Mouse (Mus musculus) colon, adult 2 months (tissue): ENCODE results near the gene Slc9a1. TPM values are rescaled to one million over a fixed set of nuclear protein-coding genes. Genes with fewer than 3 reads are reported as not detected.

Experiments used
- polyA plus RNA-seq: library from polyadenylated mRNA; depleted of rRNA; stranded (reverse); fragments of >200 nt; gene quantifications from 2 replicates; pipeline ENCODE4 v1.2.3, GENCODE M21; 2012; rRNA removed

Slc9a1 gene
- polyA plus RNA-seq = 56.8 and 75.4 TPM in 2 replicates

DNA sequence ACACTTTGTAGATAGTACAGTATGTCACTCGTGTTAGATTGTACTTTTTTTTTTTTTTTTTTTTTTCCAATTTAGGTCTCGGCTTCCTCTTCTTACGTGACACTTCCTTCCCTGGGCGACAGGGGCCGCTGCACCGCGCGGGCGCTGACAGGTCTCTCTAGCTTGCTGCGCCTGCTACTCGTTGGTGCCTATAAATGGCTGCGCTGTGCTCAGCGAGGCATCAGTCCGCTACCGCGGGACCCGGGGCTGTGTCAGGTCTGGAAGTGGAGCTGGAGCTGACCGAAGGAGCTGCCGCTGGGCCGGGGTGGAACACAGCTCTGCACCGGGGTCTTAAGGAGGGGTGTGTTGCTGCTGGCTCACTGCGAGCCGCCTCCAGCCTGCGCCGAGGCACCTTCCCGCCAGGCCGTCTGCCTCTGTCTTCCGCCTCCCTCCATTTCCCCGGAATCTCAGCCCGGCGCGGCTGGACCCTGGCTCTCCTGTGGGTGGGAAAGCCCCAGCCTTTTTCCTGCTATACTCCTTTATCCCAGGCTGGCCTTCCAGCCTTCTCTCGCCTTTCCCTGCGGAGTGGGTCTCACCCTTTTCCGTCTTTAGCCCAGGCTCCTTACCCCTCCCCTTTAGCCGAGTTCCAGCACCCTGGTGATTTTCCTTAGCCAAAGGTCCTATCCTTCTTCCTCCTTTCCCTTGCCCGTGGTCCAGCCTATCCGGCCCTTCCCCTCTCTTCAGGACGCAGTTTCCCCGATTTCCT lies at the start of gene Slc9a1:
Gene Slc9a1 (plus strand): TSS at position 154 of the 745 bp plus-strand sequence.

GRCm38 (mm10) chr4:133353367-133354365 lies 15.8 kb upstream of the Slc9a1 start, which contains the start of gene Wdtc1:
Gene Wdtc1 (minus strand): TSS chr4:133353481.

Other genes with a start within 250 kb of the Slc9a1 start
- 60.3 and 64.8 TPM in 2 replicates for gene Wasf2, start 239.2 kb upstream of the Slc9a1 start, polyA plus RNA-seq
- gene Cd164l2, start 157.6 kb upstream of the Slc9a1 start, polyA plus RNA-seq = 1.4 and 2.0 TPM in 2 replicates
- gene Gpr3, start 157.2 kb upstream of the Slc9a1 start, polyA plus RNA-seq = 0.27 and 0.49 TPM in 2 replicates
- gene Map3k6, start 128.9 kb upstream of the Slc9a1 start, polyA plus RNA-seq = 11.8 and 12.6 TPM in 2 replicates
- gene Sytl1, start 106.6 kb upstream of the Slc9a1 start, polyA plus RNA-seq = 92.2 and 115 TPM in 2 replicates
- 66.3 and 72.5 TPM in 2 replicates for gene Tmem222, start 91.9 kb upstream of the Slc9a1 start, polyA plus RNA-seq
- 71.1 and 77.4 TPM in 2 replicates for gene Wdtc1, start 16.2 kb upstream of the Slc9a1 start, polyA plus RNA-seq
- gene Tent5b, start 110.4 kb downstream of the Slc9a1 start, polyA plus RNA-seq = 14.3 and 16.8 TPM in 2 replicates
- gene Trnp1, start 128.8 kb downstream of the Slc9a1 start, polyA plus RNA-seq = 17.3 and 23.5 TPM in 2 replicates
- gene Kdf1, start 149.3 kb downstream of the Slc9a1 start, polyA plus RNA-seq = 47.7 and 68.9 TPM in 2 replicates
- 28.1 and 31.4 TPM in 2 replicates for gene Nudc, start 176.3 kb downstream of the Slc9a1 start, polyA plus RNA-seq
- 0.13 and 1.7 TPM in 2 replicates for gene Nr0b2, start 183.7 kb downstream of the Slc9a1 start, polyA plus RNA-seq
- gene Gpatch3, start 205.0 kb downstream of the Slc9a1 start, polyA plus RNA-seq = 4.9 and 6.5 TPM in 2 replicates
- gene Gpn2, start 214.7 kb downstream of the Slc9a1 start, polyA plus RNA-seq = 57.5 and 71.7 TPM in 2 replicates
- 162 and 234 TPM in 2 replicates for gene Sfn, start 232.5 kb downstream of the Slc9a1 start, polyA plus RNA-seq